Mouse (Mus musculus): Measurements from ENCODE around the gene Rmnd5a. TPM values are rescaled to one million over a fixed set of nuclear protein-coding genes. Genes with fewer than 3 reads are reported as not detected.

Rmnd5a gene
- polyA plus RNA-seq, 1 experiment = 43.2 TPM

- Histone ChIP-seq H3K27ac (ENCODE audit: insufficient read depth, low read length) (no peak overlapping the region), H3K4me1 (ENCODE audit: control insufficient read depth, insufficient read depth, low read length) (no peaks in the 10 kb centered on the region; the same call in 1 of the 2 replicates), H3K4me3 (ENCODE audit: insufficient read depth, low read length) (no peak overlapping the region)
- TF ChIP-seq CTCF (IDR thresholded peaks at IDR 0.05; ENCODE audit: borderline replicate concordance, insufficient read depth, low read length) (no peak), POLR2A (IDR thresholded peaks at IDR 0.05; ENCODE audit: low read depth, low read length) (no peak)
Observed at GRCm38 (mm10) chr6:71444756-71445155, 4.3 kb upstream of the Rmnd5a start.

GRCm38 (mm10) chr6:71442130-71442529, 1.7 kb upstream of the Rmnd5a start:
- H3K27ac ChIP-seq (ENCODE audit: insufficient read depth, low read length) = no peak overlapping the region
- H3K4me3 ChIP-seq (ENCODE audit: insufficient read depth, low read length) = no peak overlapping the region
- H3K4me1 ChIP-seq (ENCODE audit: control insufficient read depth, insufficient read depth, low read length) = peaks cover 6% of the 10 kb centered on the region
- TF ChIP-seq CTCF (IDR thresholded peaks at IDR 0.05; ENCODE audit: borderline replicate concordance, insufficient read depth, low read length) (no peak), POLR2A (IDR thresholded peaks at IDR 0.05; ENCODE audit: low read depth, low read length) (no peak)

GRCm38 (mm10) chr6:71441251-71441580, 779 bp upstream of the Rmnd5a start:
- TF ChIP-seq POLR2A (IDR thresholded peaks at IDR 0.05; ENCODE audit: low read depth, low read length) = no peak
- TF ChIP-seq CTCF (IDR thresholded peaks at IDR 0.05; ENCODE audit: borderline replicate concordance, insufficient read depth, low read length) = no peak
- H3K27ac ChIP-seq (ENCODE audit: insufficient read depth, low read length) = peak overlapping the region; percentile 93
- H3K4me1 ChIP-seq (ENCODE audit: control insufficient read depth, insufficient read depth, low read length) = peaks cover 6% of the 10 kb centered on the region
- H3K4me3 ChIP-seq (ENCODE audit: insufficient read depth, low read length) = peak overlapping the region; percentile 51

GRCm38 (mm10) chr6:71440217-71440491, 283 bp downstream of the Rmnd5a start:
- peak overlapping the region; percentile 67 for H3K27ac ChIP-seq (ENCODE audit: insufficient read depth, low read length)
- peak overlapping the region; percentile 63 for H3K4me3 ChIP-seq (ENCODE audit: insufficient read depth, low read length)
- TF ChIP-seq CTCF (IDR thresholded peaks at IDR 0.05; ENCODE audit: borderline replicate concordance, insufficient read depth, low read length) (no peak), POLR2A (IDR thresholded peaks at IDR 0.05; ENCODE audit: low read depth, low read length) (no peak; the same call in 1 of the 2 replicates)
- H3K4me1 ChIP-seq (ENCODE audit: control insufficient read depth, insufficient read depth, low read length) = peaks cover 6% of the 10 kb centered on the region

GRCm38 (mm10) chr6:71439506-71440216, 776 bp downstream of the Rmnd5a start:
- Histone ChIP-seq H3K4me1 (ENCODE audit: control insufficient read depth, insufficient read depth, low read length) (peaks cover 6% of the 10 kb centered on the region), H3K4me3 (ENCODE audit: insufficient read depth, low read length) (peak overlapping the region; percentile 63), H3K27ac (ENCODE audit: insufficient read depth, low read length) (peak overlapping the region; percentile 67)
- no peak for TF ChIP-seq CTCF (IDR thresholded peaks at IDR 0.05; ENCODE audit: borderline replicate concordance, insufficient read depth, low read length)
- no peak for TF ChIP-seq POLR2A (IDR thresholded peaks at IDR 0.05; ENCODE audit: low read depth, low read length)

GRCm38 (mm10) chr6:71438070-71438469, 2.4 kb downstream of the Rmnd5a start:
- no peak overlapping the region for H3K27ac ChIP-seq (ENCODE audit: insufficient read depth, low read length)
- no peak overlapping the region for H3K4me3 ChIP-seq (ENCODE audit: insufficient read depth, low read length)
- TF ChIP-seq POLR2A (IDR thresholded peaks at IDR 0.05; ENCODE audit: low read depth, low read length) (no peak), CTCF (IDR thresholded peaks at IDR 0.05; ENCODE audit: borderline replicate concordance, insufficient read depth, low read length) (no peak)
- peaks cover 6% of the 10 kb centered on the region for H3K4me1 ChIP-seq (ENCODE audit: control insufficient read depth, insufficient read depth, low read length)

GRCm38 (mm10) chr6:71427996-71428725, 12.3 kb downstream of the Rmnd5a start:
- H3K4me3 ChIP-seq (ENCODE audit: insufficient read depth, low read length) = no peak overlapping the region
- peaks cover 3% of the 10 kb centered on the region; the same call in 1 of the 2 replicates for H3K4me1 ChIP-seq (ENCODE audit: control insufficient read depth, insufficient read depth, low read length)
- H3K27ac ChIP-seq (ENCODE audit: insufficient read depth, low read length) = no peak overlapping the region
- TF ChIP-seq CTCF (IDR thresholded peaks at IDR 0.05; ENCODE audit: borderline replicate concordance, insufficient read depth, low read length) (no peak), POLR2A (IDR thresholded peaks at IDR 0.05; ENCODE audit: low read depth, low read length) (no peak)

- Histone ChIP-seq H3K27ac (ENCODE audit: insufficient read depth, low read length) (no peak overlapping the region), H3K4me3 (ENCODE audit: insufficient read depth, low read length) (no peak overlapping the region), H3K4me1 (ENCODE audit: control insufficient read depth, insufficient read depth, low read length) (peaks cover 3% of the 10 kb centered on the region; the same call in 1 of the 2 replicates)
- no peak for TF ChIP-seq POLR2A (IDR thresholded peaks at IDR 0.05; ENCODE audit: low read depth, low read length)
Observed at GRCm38 (mm10) chr6:71425681-71426080, 14.8 kb downstream of the Rmnd5a start.

- no peak for TF ChIP-seq CTCF (IDR thresholded peaks at IDR 0.05; ENCODE audit: borderline replicate concordance, insufficient read depth, low read length)
- TF ChIP-seq POLR2A (IDR thresholded peaks at IDR 0.05; ENCODE audit: low read depth, low read length) = no peak
- Histone ChIP-seq H3K4me3 (ENCODE audit: insufficient read depth, low read length) (no peak overlapping the region), H3K4me1 (ENCODE audit: control insufficient read depth, insufficient read depth, low read length) (0 out of 2 replicates have a peak, but pooled peaks cover 2% of the 10 kb centered on the region), H3K27ac (ENCODE audit: insufficient read depth, low read length) (no peak overlapping the region)
Observed at GRCm38 (mm10) chr6:71423116-71423515, 17.3 kb downstream of the Rmnd5a start.

GRCm38 (mm10) chr6:71422162-71422561, 18.3 kb downstream of the Rmnd5a start:
- TF ChIP-seq CTCF (IDR thresholded peaks at IDR 0.05; ENCODE audit: borderline replicate concordance, insufficient read depth, low read length) = no peak
- TF ChIP-seq POLR2A (IDR thresholded peaks at IDR 0.05; ENCODE audit: low read depth, low read length) = no peak
- H3K4me1 ChIP-seq (ENCODE audit: control insufficient read depth, insufficient read depth, low read length) = 0 out of 2 replicates have a peak, but pooled peaks cover 2% of the 10 kb centered on the region
- no peak overlapping the region for H3K27ac ChIP-seq (ENCODE audit: insufficient read depth, low read length)
- no peak overlapping the region for H3K4me3 ChIP-seq (ENCODE audit: insufficient read depth, low read length)

Measured in embryonic fibroblast, embryonic 13.5 days (primary cell).